Mouse (Mus musculus) embryonic facial prominence, embryonic 12.5 days (tissue): ENCODE data around the gene Usf3. TPM values are rescaled to one million over a fixed set of nuclear protein-coding genes. Genes with fewer than 3 reads are reported as not detected.
A peak's percentile ranks its signal among the peaks of the same experiment; 100 is the strongest.

Experiments used
- ATAC-seq: fragments of 200-750 bp; cut with Nextera tagmentation; 2 replicates; pipeline ENCODE4 v1.8.0; 2017; ENCODE audit not compliant: insufficient number of reproducible peaks, insufficient read depth, low FRiP score, low TSS enrichment
- H3K27ac ChIP-seq: fragments of 300-500 bp; sonication (generic); 2 replicates; pipeline ENCODE4 v1.5.1; 2016; ENCODE audit warnings: mild to moderate bottlenecking
- H3K27me3 ChIP-seq: fragments of 300-500 bp; sonication (generic); 2 replicates; pipeline ENCODE4 v1.6.1; 2016; ENCODE audit warnings: mild to moderate bottlenecking, moderate library complexity
- H3K36me3 ChIP-seq: fragments of 300-500 bp; sonication (generic); 2 replicates; pipeline ENCODE4 v1.6.1; 2016; ENCODE audit warnings: mild to moderate bottlenecking
- H3K4me1 ChIP-seq: fragments of 300-500 bp; sonication (generic); 2 replicates; pipeline ENCODE4 v1.6.1; 2016
- H3K4me2 ChIP-seq: fragments of 300-500 bp; sonication (generic); replicated peaks from 2 replicates; pipeline ENCODE4 v1.6.1; 2016; ENCODE audit warnings: mild to moderate bottlenecking, moderate library complexity
- H3K4me3 ChIP-seq: fragments of 300-500 bp; sonication (generic); 2 replicates; pipeline ENCODE4 v1.5.1; 2016; ENCODE audit warnings: mild to moderate bottlenecking
- H3K9ac ChIP-seq: fragments of 300-500 bp; sonication (generic); 2 replicates; pipeline ENCODE4 v1.6.1; 2016; ENCODE audit warnings: mild to moderate bottlenecking, moderate library complexity
- H3K9me3 ChIP-seq: fragments of 300-500 bp; sonication (generic); 2 replicates; pipeline ENCODE4 v1.6.1; 2016; ENCODE audit warnings: mild to moderate bottlenecking, moderate library complexity
- WGBS: fragments of 180-500 bp; shearing (Covaris S2); methylation state at CpG from one replicate; pipeline ENCODE4 v1.1.7; 2016; 5-methylcytosine and 5-hydroxymethylcytosine counted together
- polyA plus RNA-seq: library from polyadenylated mRNA; unstranded; fragments of >200 nt; fragmentation: Nextera tagmentation; extraction: Ambion mirVana; gene quantifications from 2 replicates; pipeline ENCODE4 v1.2.1, GENCODE M21; 2016

Gene Usf3
- polyA plus RNA-seq, 1 experiment from 2014 or later, result 3.5 TPM

- Histone ChIP-seq H3K4me3 (no peak overlapping the region), H3K27ac (no peak overlapping the region), H3K9me3 (no peaks in the 10 kb centered on the region), H3K4me1 (no peaks in the 10 kb centered on the region), H3K4me2 (no peak overlapping the region), H3K27me3 (no peaks in the 10 kb centered on the region), H3K9ac (no peak overlapping the region), H3K36me3 (peaks cover 47% of the 10 kb centered on the region)
- ATAC-seq, result no peak
- WGBS, result 74% methylated on average over 10 of the region's 10 CpGs
Observed at GRCm38 (mm10) chr16:44210156-44211053, 37.4 kb downstream of the Usf3 start.

GRCm38 (mm10) chr16:44211054-44211414 lies 38.0 kb downstream of the Usf3 start:
- H3K36me3 ChIP-seq, result peaks cover 54% of the 10 kb centered on the region
- no peak overlapping the region for H3K27ac ChIP-seq

GRCm38 (mm10) chr16:44212703-44213102 lies 39.7 kb downstream of the Usf3 start:
- 93% methylated on average over 7 of the region's 7 CpGs for WGBS

More at GRCm38 (mm10) chr16:44211054-44211414, 38.0 kb downstream of the Usf3 start:
- H3K27me3 ChIP-seq, result no peaks in the 10 kb centered on the region
- no peak overlapping the region for H3K4me3 ChIP-seq
- WGBS, result 89% methylated on average over 1 of the region's 1 CpGs
- H3K9me3 ChIP-seq, result no peaks in the 10 kb centered on the region
- ATAC-seq, result no peak
- no peaks in the 10 kb centered on the region for H3K4me1 ChIP-seq
- H3K9ac ChIP-seq, result no peak overlapping the region
- H3K4me2 ChIP-seq, result no peak overlapping the region

GRCm38 (mm10) chr16:44215513-44215912 lies 42.5 kb downstream of the Usf3 start:
- no peak for ATAC-seq
- no peaks in the 10 kb centered on the region for H3K27me3 ChIP-seq
- H3K9ac ChIP-seq, result no peak overlapping the region
- no peaks in the 10 kb centered on the region for H3K4me1 ChIP-seq
- H3K4me3 ChIP-seq, result no peak overlapping the region
- no peaks in the 10 kb centered on the region for H3K9me3 ChIP-seq
- no peak overlapping the region for H3K4me2 ChIP-seq
- WGBS, result 95% methylated on average over 9 of the region's 9 CpGs
- H3K27ac ChIP-seq, result no peak overlapping the region
- peaks cover 83% of the 10 kb centered on the region for H3K36me3 ChIP-seq

More at GRCm38 (mm10) chr16:44212703-44213102, 39.7 kb downstream of the Usf3 start:
- H3K27me3 ChIP-seq, result no peaks in the 10 kb centered on the region
- no peak overlapping the region for H3K9ac ChIP-seq
- H3K4me2 ChIP-seq, result no peak overlapping the region
- peaks cover 60% of the 10 kb centered on the region for H3K36me3 ChIP-seq
- H3K4me1 ChIP-seq, result no peaks in the 10 kb centered on the region
- no peak for ATAC-seq
- H3K27ac ChIP-seq, result no peak overlapping the region
- no peaks in the 10 kb centered on the region for H3K9me3 ChIP-seq
- no peak overlapping the region for H3K4me3 ChIP-seq

GRCm38 (mm10) chr16:44216417-44216816 lies 43.4 kb downstream of the Usf3 start:
- H3K9me3 ChIP-seq, result no peaks in the 10 kb centered on the region
- H3K4me3 ChIP-seq, result no peak overlapping the region
- ATAC-seq, result no peak
- H3K27ac ChIP-seq, result no peak overlapping the region
- WGBS, result 96% methylated on average over 7 of the region's 7 CpGs
- no peaks in the 10 kb centered on the region for H3K4me1 ChIP-seq
- H3K9ac ChIP-seq, result no peak overlapping the region
- H3K27me3 ChIP-seq, result no peaks in the 10 kb centered on the region
- no peak overlapping the region for H3K4me2 ChIP-seq
- H3K36me3 ChIP-seq, result peaks cover 89% of the 10 kb centered on the region

GRCm38 (mm10) chr16:44221463-44221862 lies 48.4 kb downstream of the Usf3 start:
- H3K36me3 ChIP-seq, result peaks cover 50% of the 10 kb centered on the region
- no peak overlapping the region for H3K27ac ChIP-seq
- H3K4me3 ChIP-seq, result no peak overlapping the region
- H3K4me2 ChIP-seq, result no peak overlapping the region
- no peak overlapping the region for H3K9ac ChIP-seq
- ATAC-seq, result no peak
- WGBS, result 83% methylated on average over 6 of the region's 6 CpGs
- H3K27me3 ChIP-seq, result no peaks in the 10 kb centered on the region
- no peaks in the 10 kb centered on the region for H3K9me3 ChIP-seq
- H3K4me1 ChIP-seq, result no peaks in the 10 kb centered on the region

- Histone ChIP-seq H3K4me2 (no peak overlapping the region), H3K4me1 (no peaks in the 10 kb centered on the region), H3K27me3 (no peaks in the 10 kb centered on the region), H3K4me3 (no peak overlapping the region), H3K36me3 (peaks cover 4% of the 10 kb centered on the region; the same call in 1 of the 2 replicates), H3K9me3 (no peaks in the 10 kb centered on the region), H3K27ac (no peak overlapping the region), H3K9ac (no peak overlapping the region)
- ATAC-seq, result no peak
- 89% methylated on average over 13 of the region's 13 CpGs for WGBS
Observed at GRCm38 (mm10) chr16:44226706-44227291, 53.8 kb downstream of the Usf3 start.

GRCm38 (mm10) chr16:44233019-44233418 lies 60.0 kb downstream of the Usf3 start:
- Histone ChIP-seq H3K4me1 (no peaks in the 10 kb centered on the region), H3K4me2 (no peak overlapping the region), H3K9ac (no peak overlapping the region), H3K9me3 (no peaks in the 10 kb centered on the region), H3K4me3 (no peak overlapping the region), H3K36me3 (no peaks in the 10 kb centered on the region), H3K27ac (no peak overlapping the region), H3K27me3 (no peaks in the 10 kb centered on the region)
- ATAC-seq, result no peak
- 87% methylated on average over 7 of the region's 7 CpGs for WGBS

- H3K4me3 ChIP-seq, result no peak overlapping the region
- no peaks in the 10 kb centered on the region for H3K36me3 ChIP-seq
- H3K27ac ChIP-seq, result no peak overlapping the region
- no peak overlapping the region for H3K9ac ChIP-seq
- no peaks in the 10 kb centered on the region for H3K9me3 ChIP-seq
- WGBS, result 69% methylated on average over 3 of the region's 3 CpGs
- ATAC-seq, result no peak
- H3K4me2 ChIP-seq, result no peak overlapping the region
- H3K27me3 ChIP-seq, result no peaks in the 10 kb centered on the region
- no peaks in the 10 kb centered on the region for H3K4me1 ChIP-seq
Observed at GRCm38 (mm10) chr16:44237836-44238235, 64.8 kb downstream of the Usf3 start.

GRCm38 (mm10) chr16:44238835-44239263 lies 65.8 kb downstream of the Usf3 start:
- Histone ChIP-seq H3K9ac (no peak overlapping the region), H3K4me3 (no peak overlapping the region), H3K9me3 (no peaks in the 10 kb centered on the region), H3K36me3 (no peaks in the 10 kb centered on the region), H3K27me3 (no peaks in the 10 kb centered on the region), H3K27ac (no peak overlapping the region), H3K4me1 (no peaks in the 10 kb centered on the region), H3K4me2 (no peak overlapping the region)
- peak; percentile 29; the same call in 1 of the 2 replicates for ATAC-seq
- WGBS, result 49% methylated on average over 10 of the region's 10 CpGs

- no peak for ATAC-seq
- no peaks in the 10 kb centered on the region for H3K36me3 ChIP-seq
- H3K9me3 ChIP-seq, result no peaks in the 10 kb centered on the region
- H3K9ac ChIP-seq, result no peak overlapping the region
- H3K4me2 ChIP-seq, result no peak overlapping the region
- H3K4me1 ChIP-seq, result no peaks in the 10 kb centered on the region
- no peak overlapping the region for H3K4me3 ChIP-seq
- no peak overlapping the region for H3K27ac ChIP-seq
- H3K27me3 ChIP-seq, result no peaks in the 10 kb centered on the region
- 61% methylated on average over 8 of the region's 8 CpGs for WGBS
Observed at GRCm38 (mm10) chr16:44240406-44240805, 67.4 kb downstream of the Usf3 start.

- no peak overlapping the region for H3K4me3 ChIP-seq
- H3K9ac ChIP-seq, result no peak overlapping the region
- H3K4me2 ChIP-seq, result no peak overlapping the region
- no peaks in the 10 kb centered on the region for H3K9me3 ChIP-seq
- H3K27me3 ChIP-seq, result no peaks in the 10 kb centered on the region
- no peaks in the 10 kb centered on the region for H3K4me1 ChIP-seq
- 0% methylated on average over 1 of the region's 1 CpGs for WGBS
- no peak for ATAC-seq
- no peak overlapping the region for H3K27ac ChIP-seq
- H3K36me3 ChIP-seq, result no peaks in the 10 kb centered on the region
Observed at GRCm38 (mm10) chr16:44242633-44243032, 69.6 kb downstream of the Usf3 start.
